Mouse (Mus musculus): ENCODE results near the gene Tspo. TPM values are rescaled to one million over a fixed set of nuclear protein-coding genes. Genes with fewer than 3 reads are reported as not detected.

Tspo gene
- total and polyA plus RNA-seq, 3 experiments = 20.8 to 70.3 (median 42.4) TPM

GRCm38 (mm10) chr15:83529765-83530164 is 33.6 kb upstream of the Tspo start:
- dilution Hi-C loops (cut with MboI; ENCODE audit: extremely low pct_ligation_motif_present, extremely low pct_unique_long_range_greater_than_20kb, low sequenced_read_pairs) = no loop called here
- peaks cover 8 to 15% of the 10 kb centered on the region in 2 experiments; a peak in 3 of 4 replicates for H3K4me1 ChIP-seq (ENCODE audit: control insufficient read depth in 1 of 2, insufficient read depth in 2 of 2)
- no peak overlapping the region for H3K4me2 ChIP-seq (ENCODE audit: insufficient read depth, low read depth, poor library complexity, severe bottlenecking)
- in situ Hi-C loops (cut with MboI; ENCODE audit: low pct_ligation_motif_present, low pct_unique_long_range_greater_than_20kb, low sequenced_read_pairs) = no loop called here
- peaks cover 60% of the 10 kb centered on the region for H3K27me3 ChIP-seq (replicated peaks)
- no peak overlapping the region for H3K4me3 ChIP-seq (replicated peaks in 1 of 3; ENCODE audit: low read depth in 2 of 3, low read length in 2 of 3, poor library complexity in 1 of 3)
- no peak for DNase-seq (ENCODE audit: extremely low read depth)
- no peak overlapping the region for H3K9ac ChIP-seq (ENCODE audit: insufficient read depth, low read depth)
- peaks cover 10% of the 10 kb centered on the region for H3K9me3 ChIP-seq (replicated peaks; ENCODE audit: low read length)
- no peaks in the 10 kb centered on the region for H3K36me3 ChIP-seq (replicated peaks in 1 of 2; ENCODE audit: control insufficient read depth in 1 of 2, insufficient read depth in 1 of 2, low read length in 1 of 2)
- no peak overlapping the region for H3K27ac ChIP-seq (ENCODE audit: insufficient read depth, low read depth)
- no peaks in the 10 kb centered on the region for H3K79me2 ChIP-seq (replicated peaks; ENCODE audit: control insufficient read depth, extremely low read depth, insufficient read depth, poor library complexity, severe bottlenecking)
- no peak for TF ChIP-seq EP300 (IDR thresholded peaks at IDR 0.05; ENCODE audit: low read length)
- no peak for TF ChIP-seq POLR2A (IDR thresholded peaks at IDR 0.05; ENCODE audit: low read depth, low read length)
- TF ChIP-seq USF2 (conservative IDR thresholded peaks at IDR 0.05; ENCODE audit: low read depth, low read length) = no peak

GRCm38 (mm10) chr15:83530233-83530632 is 33.2 kb upstream of the Tspo start:
- Histone ChIP-seq H3K36me3 (replicated peaks in 1 of 2; ENCODE audit: control insufficient read depth in 1 of 2, insufficient read depth in 1 of 2, low read length in 1 of 2) (no peaks in the 10 kb centered on the region), H3K4me1 (ENCODE audit: control insufficient read depth in 1 of 2, insufficient read depth in 2 of 2) (peaks cover 10 to 20% of the 10 kb centered on the region in 2 experiments; a peak in 3 of 4 replicates), H3K4me3 (replicated peaks in 1 of 3; ENCODE audit: low read depth in 2 of 3, low read length in 2 of 3, poor library complexity in 1 of 3) (no peak overlapping the region), H3K9me3 (replicated peaks; ENCODE audit: low read length) (peaks cover 10% of the 10 kb centered on the region), H3K79me2 (replicated peaks; ENCODE audit: control insufficient read depth, extremely low read depth, insufficient read depth, poor library complexity, severe bottlenecking) (no peaks in the 10 kb centered on the region), H3K4me2 (ENCODE audit: insufficient read depth, low read depth, poor library complexity, severe bottlenecking) (no peak overlapping the region), H3K9ac (ENCODE audit: insufficient read depth, low read depth) (no peak overlapping the region), H3K27ac (ENCODE audit: insufficient read depth, low read depth) (no peak overlapping the region), H3K27me3 (replicated peaks) (peaks cover 56% of the 10 kb centered on the region)
- in situ Hi-C loops (cut with MboI; ENCODE audit: low pct_ligation_motif_present, low pct_unique_long_range_greater_than_20kb, low sequenced_read_pairs) (no loop called here), dilution Hi-C loops (cut with MboI; ENCODE audit: extremely low pct_ligation_motif_present, extremely low pct_unique_long_range_greater_than_20kb, low sequenced_read_pairs) (no loop called here)
- DNase-seq (ENCODE audit: extremely low read depth) = no peak
- TF ChIP-seq ZNF384 (IDR thresholded peaks at IDR 0.05; ENCODE audit: low read depth, low read length) (no peak), GABPA (IDR thresholded peaks at IDR 0.05; ENCODE audit: insufficient replicate concordance, low read depth, low read length) (no peak), POLR2A (IDR thresholded peaks at IDR 0.05; ENCODE audit: low read depth, low read length) (no peak), MAFK (IDR thresholded peaks at IDR 0.05; ENCODE audit: insufficient replicate concordance, low read length) (no peak), ELF1 (IDR thresholded peaks at IDR 0.05; ENCODE audit: low read depth, low read length) (no peak), NELFE (IDR thresholded peaks at IDR 0.05; ENCODE audit: low read depth, low read length) (no peak), JUND (conservative IDR thresholded peaks at IDR 0.05; ENCODE audit: low read depth, low read length) (no peak), NRF1 (IDR thresholded peaks at IDR 0.05; ENCODE audit: low read depth, low read length) (no peak), MAZ (IDR thresholded peaks at IDR 0.05; ENCODE audit: low read depth, low read length) (no peak), MYC (IDR thresholded peaks at IDR 0.05; ENCODE audit: low read depth, low read length) (no peak), JUN (IDR thresholded peaks at IDR 0.05; ENCODE audit: insufficient read depth, low read depth, low read length) (no peak), RCOR1 (conservative IDR thresholded peaks at IDR 0.05; ENCODE audit: low read depth, low read length) (no peak), EP300 (IDR thresholded peaks at IDR 0.05; ENCODE audit: low read length) (no peak), USF2 (conservative IDR thresholded peaks at IDR 0.05; ENCODE audit: low read depth, low read length) (no peak)

GRCm38 (mm10) chr15:83530688-83531087 is 32.7 kb upstream of the Tspo start:
- Histone ChIP-seq H3K9ac (ENCODE audit: insufficient read depth, low read depth) (no peak overlapping the region), H3K4me1 (ENCODE audit: control insufficient read depth in 1 of 2, insufficient read depth in 2 of 2) (peaks cover 11 to 24% of the 10 kb centered on the region in 2 experiments), H3K36me3 (replicated peaks in 1 of 2; ENCODE audit: control insufficient read depth in 1 of 2, insufficient read depth in 1 of 2, low read length in 1 of 2) (no peaks in the 10 kb centered on the region), H3K9me3 (replicated peaks; ENCODE audit: low read length) (peaks cover 10% of the 10 kb centered on the region), H3K4me2 (ENCODE audit: insufficient read depth, low read depth, poor library complexity, severe bottlenecking) (no peak overlapping the region), H3K4me3 (replicated peaks in 1 of 3; ENCODE audit: low read depth in 2 of 3, low read length in 2 of 3, poor library complexity in 1 of 3) (no peak overlapping the region), H3K79me2 (replicated peaks; ENCODE audit: control insufficient read depth, extremely low read depth, insufficient read depth, poor library complexity, severe bottlenecking) (no peaks in the 10 kb centered on the region), H3K27ac (ENCODE audit: insufficient read depth, low read depth) (no peak overlapping the region), H3K27me3 (replicated peaks) (peaks cover 51% of the 10 kb centered on the region)
- no peak for TF ChIP-seq HCFC1 (IDR thresholded peaks at IDR 0.05; ENCODE audit: low read depth, low read length)
- no peak for TF ChIP-seq SIN3A (IDR thresholded peaks at IDR 0.05; ENCODE audit: low read length)
- no peak for TF ChIP-seq CTCF (conservative IDR thresholded peaks at IDR 0.05 in 1 of 2, IDR thresholded peaks at IDR 0.05 in 1 of 2; ENCODE audit: low read depth in 2 of 2, low read length in 2 of 2)
- no peak for DNase-seq (ENCODE audit: extremely low read depth)
- dilution Hi-C loops (cut with MboI; ENCODE audit: extremely low pct_ligation_motif_present, extremely low pct_unique_long_range_greater_than_20kb, low sequenced_read_pairs) = no loop called here
- in situ Hi-C loops (cut with MboI; ENCODE audit: low pct_ligation_motif_present, low pct_unique_long_range_greater_than_20kb, low sequenced_read_pairs) = no loop called here
